Mouse (Mus musculus) naive thymus-derived CD4-positive, alpha-beta T cell, adult 2 months (primary cell): ENCODE measurements around the gene Dmp1.

Experiments used
- DNase-seq: peaks from one replicate; pipeline ENCODE4 v3.0.0-alpha.2; 2011; ENCODE audit warnings: low read depth

Dmp1 gene

GRCm38 (mm10) chr5:104202351-104202750, at the start of gene Dmp1:
Gene Dmp1 (plus strand): TSS chr5:104202613.
- DNase-seq: no peak

- no peak for DNase-seq
Measured at GRCm38 (mm10) chr5:104157701-104158100, 44.7 kb upstream of the Dmp1 start.

- no peak for DNase-seq
Measured at GRCm38 (mm10) chr5:104158332-104159052, 43.9 kb upstream of the Dmp1 start.

- no peak for DNase-seq
Measured at GRCm38 (mm10) chr5:104160581-104160980, 41.8 kb upstream of the Dmp1 start.

GRCm38 (mm10) chr5:104161390-104161789, 41.0 kb upstream of the Dmp1 start:
- DNase-seq: no peak

- DNase-seq: no peak
Measured at GRCm38 (mm10) chr5:104163536-104163935, 38.9 kb upstream of the Dmp1 start.

- no peak for DNase-seq
Measured at GRCm38 (mm10) chr5:104170412-104170811, 32.0 kb upstream of the Dmp1 start, which contains the start of gene Dspp. Gene Dspp (plus strand): TSS chr5:104170712.

GRCm38 (mm10) chr5:104173094-104173493, 29.3 kb upstream of the Dmp1 start:
- DNase-seq: no peak

- DNase-seq: no peak
Measured at GRCm38 (mm10) chr5:104183743-104184142, 18.7 kb upstream of the Dmp1 start.

GRCm38 (mm10) chr5:104187281-104187680, 15.1 kb upstream of the Dmp1 start:
- DNase-seq: no peak

- no peak for DNase-seq
Measured at GRCm38 (mm10) chr5:104195086-104195485, 7.3 kb upstream of the Dmp1 start.

- DNase-seq: no peak
Measured at GRCm38 (mm10) chr5:104201153-104201950, 1.1 kb upstream of the Dmp1 start.

GRCm38 (mm10) chr5:104212531-104212930, 10.1 kb downstream of the Dmp1 start:
- no peak for DNase-seq

- DNase-seq: no peak
Measured at GRCm38 (mm10) chr5:104218926-104219325, 16.5 kb downstream of the Dmp1 start.

- no peak for DNase-seq
Measured at GRCm38 (mm10) chr5:104224299-104224698, 21.9 kb downstream of the Dmp1 start.

- no peak for DNase-seq
Measured at GRCm38 (mm10) chr5:104224750-104225149, 22.3 kb downstream of the Dmp1 start.

- no peak for DNase-seq
Measured at GRCm38 (mm10) chr5:104228497-104228896, 26.1 kb downstream of the Dmp1 start.

GRCm38 (mm10) chr5:104236741-104237140, 34.3 kb downstream of the Dmp1 start:
- no peak for DNase-seq

- no peak for DNase-seq
Measured at GRCm38 (mm10) chr5:104239674-104240378, 37.4 kb downstream of the Dmp1 start.

- DNase-seq: no peak
Measured at GRCm38 (mm10) chr5:104244261-104244660, 41.8 kb downstream of the Dmp1 start.

GRCm38 (mm10) chr5:104251811-104252210, 49.4 kb downstream of the Dmp1 start:
- DNase-seq: no peak

- DNase-seq: no peak
Measured at GRCm38 (mm10) chr5:104256585-104256984, 54.2 kb downstream of the Dmp1 start.
